Mouse (Mus musculus): ENCODE results near the gene Atp8a2.

The Atp8a2 gene

GRCm38 (mm10) chr14:59656591-59656990 lies 540.4 kb downstream of the Atp8a2 start:
- DNase-seq (ENCODE audit: extremely low read depth, low read depth, low spot score) = no peak

GRCm38 (mm10) chr14:59649337-59649736 lies 547.6 kb downstream of the Atp8a2 start:
- no peak for DNase-seq (ENCODE audit: extremely low read depth, low read depth, low spot score)

- DNase-seq (ENCODE audit: extremely low read depth, low read depth, low spot score) = no peak
These were observed 548.4 kb downstream of the Atp8a2 start for GRCm38 (mm10) chr14:59648611-59649010.

GRCm38 (mm10) chr14:59646826-59647697 lies 549.9 kb downstream of the Atp8a2 start:
- no peak for DNase-seq (ENCODE audit: extremely low read depth, low read depth, low spot score)

GRCm38 (mm10) chr14:59644896-59645295 lies 552.1 kb downstream of the Atp8a2 start:
- no peak for DNase-seq (ENCODE audit: extremely low read depth, low read depth, low spot score)

GRCm38 (mm10) chr14:59644166-59644565 lies 552.8 kb downstream of the Atp8a2 start:
- DNase-seq (ENCODE audit: extremely low read depth, low read depth, low spot score) = no peak

- no peak for DNase-seq (ENCODE audit: extremely low read depth, low read depth, low spot score)
These were observed 553.4 kb downstream of the Atp8a2 start for GRCm38 (mm10) chr14:59643582-59643981.

GRCm38 (mm10) chr14:59641856-59642255 lies 555.1 kb downstream of the Atp8a2 start:
- DNase-seq (ENCODE audit: extremely low read depth, low read depth, low spot score) = no peak

- DNase-seq (ENCODE audit: extremely low read depth, low read depth, low spot score) = no peak
These were observed 557.9 kb downstream of the Atp8a2 start for GRCm38 (mm10) chr14:59638906-59639703.

GRCm38 (mm10) chr14:59633988-59634387 lies 563.0 kb downstream of the Atp8a2 start:
- DNase-seq (ENCODE audit: extremely low read depth, low read depth, low spot score) = no peak

- no peak for DNase-seq (ENCODE audit: extremely low read depth, low read depth, low spot score)
These were observed 563.6 kb downstream of the Atp8a2 start for GRCm38 (mm10) chr14:59633295-59633898.

- DNase-seq (ENCODE audit: extremely low read depth, low read depth, low spot score) = no peak
These were observed 564.9 kb downstream of the Atp8a2 start for GRCm38 (mm10) chr14:59632067-59632466.

GRCm38 (mm10) chr14:59630096-59630495 lies 566.9 kb downstream of the Atp8a2 start:
- no peak for DNase-seq (ENCODE audit: extremely low read depth, low read depth, low spot score)

GRCm38 (mm10) chr14:59629308-59629707 lies 567.7 kb downstream of the Atp8a2 start:
- DNase-seq (ENCODE audit: extremely low read depth, low read depth, low spot score) = no peak

- no peak for DNase-seq (ENCODE audit: extremely low read depth, low read depth, low spot score)
These were observed 569.2 kb downstream of the Atp8a2 start for GRCm38 (mm10) chr14:59627823-59628222.

GRCm38 (mm10) chr14:59627142-59627680 lies 569.8 kb downstream of the Atp8a2 start:
- DNase-seq (ENCODE audit: extremely low read depth, low read depth, low spot score) = no peak

- DNase-seq (ENCODE audit: extremely low read depth, low read depth, low spot score) = no peak
These were observed 570.3 kb downstream of the Atp8a2 start for GRCm38 (mm10) chr14:59626711-59627110.

GRCm38 (mm10) chr14:59625806-59626364 lies 571.1 kb downstream of the Atp8a2 start:
- DNase-seq (ENCODE audit: extremely low read depth, low read depth, low spot score) = no peak

GRCm38 (mm10) chr14:59625158-59625805 lies 571.7 kb downstream of the Atp8a2 start, which contains the start of gene Shisa2:
TSS of gene Shisa2 (plus strand) at chr14:59625308.
- no peak for DNase-seq (ENCODE audit: extremely low read depth, low read depth, low spot score)

- DNase-seq (ENCODE audit: extremely low read depth, low read depth, low spot score) = no peak
These were observed 572.6 kb downstream of the Atp8a2 start for GRCm38 (mm10) chr14:59624326-59624885.
